In genomic region chr14:121116696-121117095, GRCm38 (mm10) we compare ENCODE assay signal across 27 mouse cellular contexts.
DNase-seq lines count a peak whose midpoint lies in the region; ATAC-seq and TF ChIP-seq lines count a peak whose summit lies in the region.
"Had no signal": no experiment of that assay in that cellular context is flagged by ENCODE, and none has a peak within 500 bp of the region (broad histone marks: within the 10 kb centered on the region; RNA-seq: fewer than 3 reads in every experiment).

No protein-coding gene starts in this region.

- H3K27me3 ChIP-seq in kidney, adult 2 months (replicated peaks; ENCODE audit: control insufficient read depth, insufficient read depth, low read length), result no peaks in the 10 kb centered on the region
- H3K27me3 ChIP-seq in kidney, embryonic 16.5 days (ENCODE audit: insufficient read depth, low read length), result no peaks in the 10 kb centered on the region
- no peaks in the 10 kb centered on the region for H3K27me3 ChIP-seq in stomach, postnatal 0 days (ENCODE audit: control insufficient read depth, insufficient read depth, low read length)
- H3K27me3 ChIP-seq: forebrain, embryonic 13.5 days; heart, embryonic 15.5 days; limb, embryonic 15.5 days; liver, embryonic 13.5 days; neural tube, embryonic 12.5 days had no signal

- no peaks in the 10 kb centered on the region for H3K9me3 ChIP-seq in kidney, embryonic 16.5 days (ENCODE audit: low read length)
- H3K9me3 ChIP-seq in stomach, postnatal 0 days (ENCODE audit: control insufficient read depth, low read length), result no peaks in the 10 kb centered on the region
- H3K9me3 ChIP-seq: forebrain, embryonic 13.5 days; heart, embryonic 10.5 days; heart, embryonic 15.5 days; limb, embryonic 10.5 days; limb, embryonic 15.5 days; liver, embryonic 13.5 days; neural tube, embryonic 12.5 days had no signal

- DNase-seq in kidney, adult 11 months, result peak; percentile 79
- DNase-seq in kidney, adult 2 months, result peak; percentile 84
- DNase-seq in kidney, postnatal 36 days, result peak; percentile 59 to 76
- no peak for DNase-seq in stomach, postnatal 0 days (ENCODE audit: low spot score)
- DNase-seq: adrenal gland, adult 2 months; adrenal gland, postnatal 36 days; B cell, adult 2 months; cerebellum, adult 2 months; cerebellum, postnatal 25 days; gastrocnemius, postnatal 14 days; liver, embryonic 13.5 days; lung, adult 18-20 months; lung, postnatal 14 days; right cerebral cortex, postnatal 4 days had no signal

- no peak for TF ChIP-seq POLR2A in kidney, adult 2 months (IDR thresholded peaks at IDR 0.05; ENCODE audit: low read depth, low read length)

- TF ChIP-seq CTCF in kidney, adult 2 months (conservative IDR thresholded peaks at IDR 0.05; ENCODE audit: insufficient read depth, insufficient read length, low read depth, low read length), result no peak
- no peak for TF ChIP-seq CTCF in stomach, postnatal 0 days (IDR thresholded peaks at IDR 0.05; ENCODE audit: low read depth)

- peak overlapping the region; percentile 26; the same call in 1 of the 2 replicates for H3K27ac ChIP-seq in kidney, adult 2 months (ENCODE audit: insufficient read depth, low read depth, low read length)
- peak overlapping the region; percentile 70; the same call in 1 of the 2 replicates for H3K27ac ChIP-seq in kidney, embryonic 16.5 days (ENCODE audit: low read length)
- no peak overlapping the region for H3K27ac ChIP-seq in stomach, postnatal 0 days (replicated peaks)
- H3K27ac ChIP-seq: forebrain, embryonic 13.5 days; heart, embryonic 10.5 days; heart, embryonic 15.5 days; hindbrain, postnatal 0 days; limb, embryonic 10.5 days; limb, embryonic 15.5 days; liver, embryonic 13.5 days; neural tube, embryonic 12.5 days had no signal

- TF ChIP-seq EP300 in stomach, postnatal 0 days (optimal IDR thresholded peaks at IDR 0.05), result no peak

- no peak overlapping the region for H3K4me3 ChIP-seq in kidney, adult 2 months (ENCODE audit: insufficient read depth, low read depth, low read length)
- no peak overlapping the region for H3K4me3 ChIP-seq in kidney, embryonic 16.5 days (ENCODE audit: low read length)
- H3K4me3 ChIP-seq in stomach, postnatal 0 days (ENCODE audit: low read depth, low read length), result no peak overlapping the region
- H3K4me3 ChIP-seq: forebrain, embryonic 13.5 days; heart, embryonic 10.5 days; heart, embryonic 15.5 days; limb, embryonic 10.5 days; limb, embryonic 15.5 days; liver, embryonic 13.5 days; myocyte; neural tube, embryonic 12.5 days had no signal

- 32% methylated on average over 4 of the region's 4 CpGs for WGBS in kidney, adult 2 months
- 53% methylated on average over 4 of the region's 4 CpGs for WGBS in kidney, embryonic 16.5 days
- 63% methylated on average over 4 of the region's 4 CpGs for WGBS in stomach, postnatal 0 days

- H3K4me2 ChIP-seq in kidney, embryonic 16.5 days (replicated peaks; ENCODE audit: low read depth, low read length), result no peak overlapping the region
- no peak overlapping the region for H3K4me2 ChIP-seq in stomach, postnatal 0 days (replicated peaks; ENCODE audit: low read depth)
- H3K4me2 ChIP-seq: forebrain, embryonic 13.5 days; heart, embryonic 15.5 days; limb, embryonic 15.5 days; liver, embryonic 13.5 days; midbrain, embryonic 11.5 days; neural tube, embryonic 12.5 days had no signal

- no peak overlapping the region for H3K9ac ChIP-seq in kidney, embryonic 16.5 days (replicated peaks; ENCODE audit: low read length)
- no peak overlapping the region for H3K9ac ChIP-seq in stomach, postnatal 0 days (ENCODE audit: low read length)
- H3K9ac ChIP-seq: forebrain, embryonic 13.5 days; heart, embryonic 15.5 days; limb, embryonic 15.5 days; liver, embryonic 13.5 days; neural tube, embryonic 12.5 days had no signal

- peaks cover 14% of the 10 kb centered on the region; the same call in 1 of the 2 replicates for H3K4me1 ChIP-seq in kidney, adult 2 months (ENCODE audit: control insufficient read depth, insufficient read depth, low read length)
- H3K4me1 ChIP-seq in kidney, embryonic 16.5 days (ENCODE audit: insufficient read depth, low read length), result peaks cover 50% of the 10 kb centered on the region
- no peaks in the 10 kb centered on the region for H3K4me1 ChIP-seq in stomach, postnatal 0 days (replicated peaks; ENCODE audit: control insufficient read depth, insufficient read depth)
- H3K4me1 ChIP-seq: forebrain, embryonic 13.5 days; neural tube, embryonic 12.5 days had no signal

- ATAC-seq in kidney, embryonic 16.5 days (ENCODE audit: low FRiP score, low TSS enrichment), result peak; percentile 82
- no peak for ATAC-seq in inflammation-experienced regulatory T-cells, adult 6 months
- ATAC-seq in stomach, postnatal 0 days (ENCODE audit: low FRiP score, low TSS enrichment), result no peak
- ATAC-seq: activated CD4-positive, CD25-positive, alpha-beta regulatory T cell, adult 4 months; forebrain, embryonic 13.5 days; hindbrain, postnatal 0 days; intestine, embryonic 16.5 days had no signal

- H3K36me3 ChIP-seq in kidney, adult 2 months (ENCODE audit: control insufficient read depth, insufficient read depth, low read length), result no peaks in the 10 kb centered on the region
- peaks cover 3% of the 10 kb centered on the region for H3K36me3 ChIP-seq in kidney, embryonic 16.5 days (ENCODE audit: insufficient read depth, low read length)
- H3K36me3 ChIP-seq in stomach, postnatal 0 days (ENCODE audit: control insufficient read depth, insufficient read depth, low read length), result no peaks in the 10 kb centered on the region
- H3K36me3 ChIP-seq: heart, embryonic 15.5 days; liver, embryonic 13.5 days; neural tube, embryonic 12.5 days had no signal
